Mouse (Mus musculus) brain, embryonic 14.5 days (tissue): ENCODE results near the gene Pik3r5. TPM values are rescaled to one million over a fixed set of nuclear protein-coding genes. Genes with fewer than 3 reads are reported as not detected.

Source experiments
- DNase-seq: peaks from one replicate; pipeline ENCODE4 v3.0.0-alpha.2; 2011; ENCODE audit warnings: low read depth
- CTCF ChIP-seq: fragments of 200-500 bp; IDR thresholded peaks from 2 replicates; pipeline ENCODE4 v1.5.1; 2012; ENCODE audit warnings: inconsistent platforms, mild to moderate bottlenecking, moderate library complexity, borderline replicate concordance; ENCODE audit not compliant: insufficient read depth, insufficient read length; ENCODE audit errors: extremely low read depth
- POLR2A ChIP-seq: fragments of 200-500 bp; IDR thresholded peaks from 2 replicates; pipeline ENCODE4 v1.6.1; 2012; ENCODE audit warnings: mild to moderate bottlenecking, inconsistent platforms, borderline replicate concordance; ENCODE audit not compliant: poor library complexity, insufficient read depth, insufficient read length, severe bottlenecking; ENCODE audit errors: extremely low read depth
- polyA plus RNA-seq: library from polyadenylated mRNA; depleted of rRNA; stranded (reverse); fragments of >200 nt; gene quantifications from 2 replicates; pipeline ENCODE4 v1.2.3, GENCODE M21; 2012

Pik3r5 gene
- polyA plus RNA-seq, 1 experiment, result 0.74 TPM

- peak; percentile 45 for DNase-seq
- no peak for TF ChIP-seq POLR2A
- TF ChIP-seq CTCF, result peak; percentile 28; the same call in 1 of the 2 replicates
These were observed 42.3 kb upstream of the Pik3r5 start for GRCm38 (mm10) chr11:68389621-68390020.

- TF ChIP-seq POLR2A, result no peak
- no peak for TF ChIP-seq CTCF
- no peak for DNase-seq
These were observed 41.3 kb upstream of the Pik3r5 start for GRCm38 (mm10) chr11:68390381-68391287.

GRCm38 (mm10) chr11:68393897-68394490 lies 37.9 kb upstream of the Pik3r5 start:
- TF ChIP-seq POLR2A (no peak), CTCF (no peak)
- DNase-seq, result no peak

DNA sequence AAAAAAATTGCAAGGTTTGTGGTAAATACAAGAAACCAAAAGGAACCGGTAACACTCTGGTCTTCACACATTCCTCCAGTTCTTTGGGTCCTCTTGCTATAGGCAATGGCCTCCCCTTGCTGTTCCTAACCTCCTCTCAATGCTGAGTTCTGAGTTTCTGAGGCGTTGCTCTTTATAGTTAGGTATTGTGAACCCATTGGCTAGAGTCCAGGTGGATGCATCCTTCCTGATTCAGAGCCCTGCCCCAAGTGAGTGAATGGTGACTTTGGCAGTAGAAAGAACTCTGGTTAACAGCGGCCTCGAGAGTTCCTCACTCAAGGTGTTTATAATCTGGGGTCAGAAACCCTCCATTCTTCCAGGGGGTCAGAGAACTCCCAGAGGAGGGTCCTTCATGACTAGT lies 37.2 kb upstream of the Pik3r5 start:
- DNase-seq, result no peak

DNA sequence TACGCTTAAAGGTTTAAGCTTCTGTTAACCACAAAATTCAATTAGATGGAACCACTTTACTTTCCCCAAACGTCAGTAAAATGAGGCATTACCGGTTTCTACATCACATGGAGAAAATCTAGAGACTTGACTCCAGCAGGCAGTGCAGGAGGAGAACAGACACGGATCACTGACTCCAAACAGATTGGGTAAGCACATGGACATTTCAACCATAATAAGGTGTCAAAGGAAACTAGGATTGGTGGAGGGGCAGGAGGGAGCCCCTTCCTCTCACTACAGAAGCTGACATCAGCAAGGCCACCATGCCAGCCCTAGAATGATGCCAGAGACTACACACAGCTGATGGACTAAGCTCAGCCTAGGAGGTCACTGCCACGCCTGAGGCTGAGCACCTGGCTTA lies 36.4 kb upstream of the Pik3r5 start:
- TF ChIP-seq CTCF, result no peak
- TF ChIP-seq POLR2A, result no peak
- DNase-seq, result no peak

More for the DNA sequence above, 37.2 kb upstream of the Pik3r5 start:
- no peak for TF ChIP-seq CTCF
- TF ChIP-seq POLR2A, result no peak

- no peak for DNase-seq
- TF ChIP-seq CTCF (no peak), POLR2A (no peak)
These were observed 32.9 kb upstream of the Pik3r5 start for GRCm38 (mm10) chr11:68398891-68399547.

DNA sequence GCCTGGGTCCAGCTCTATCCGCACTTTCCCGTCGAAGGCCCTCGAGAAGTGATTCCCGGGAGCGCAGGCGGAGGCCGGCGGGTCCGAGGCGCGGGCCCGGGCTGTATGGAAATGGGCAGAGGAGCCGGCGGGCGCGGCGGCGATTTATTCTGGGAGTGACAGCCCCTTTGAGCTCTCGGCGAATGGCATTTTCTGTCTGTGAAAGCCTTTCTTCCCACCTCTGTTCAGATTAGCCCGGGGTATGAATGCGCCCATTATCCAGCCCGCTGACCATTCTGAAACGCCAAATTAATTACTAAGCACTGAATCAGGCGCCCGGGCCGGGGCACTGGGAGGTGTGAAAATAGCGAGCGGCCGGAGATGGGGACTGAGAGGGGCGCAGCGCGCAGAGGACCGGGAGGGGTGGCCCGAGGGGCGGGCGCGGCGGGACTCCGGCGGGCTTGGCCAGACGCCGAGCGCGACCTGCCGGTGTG lies 32.3 kb upstream of the Pik3r5 start:
- TF ChIP-seq POLR2A (0 out of 2 replicates have a peak, but pooled peaks have one; percentile 9), CTCF (no peak)
- peak; percentile 95 for DNase-seq

GRCm38 (mm10) chr11:68400021-68400671 lies 31.8 kb upstream of the Pik3r5 start:
- TF ChIP-seq CTCF (peak; percentile 42; the same call in 1 of the 2 replicates), POLR2A (no peak)
- peak; percentile 44 for DNase-seq

DNA sequence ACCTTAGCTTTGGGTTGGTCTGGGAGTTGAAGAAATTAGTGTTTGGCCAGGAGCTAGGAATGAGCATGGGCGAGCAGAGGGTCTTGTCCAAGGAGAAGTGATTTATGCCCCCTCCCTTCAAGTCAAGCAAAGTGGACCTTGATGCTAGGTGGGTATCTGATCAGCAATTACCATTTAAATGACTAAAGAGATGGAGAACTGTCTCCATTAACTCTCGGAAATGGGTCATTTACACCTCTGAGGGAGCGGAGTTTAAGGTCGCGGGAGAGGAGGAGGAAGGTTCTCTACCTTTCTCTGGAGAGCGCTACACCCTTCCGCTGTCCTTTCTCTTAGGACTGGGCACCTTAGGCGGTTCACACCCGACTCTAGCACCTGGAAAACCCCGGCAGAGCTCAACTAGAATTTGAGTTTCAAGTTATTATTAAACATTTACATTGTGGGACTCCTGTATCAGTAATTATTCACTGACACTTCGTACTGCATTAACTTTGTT lies 31.1 kb upstream of the Pik3r5 start, which contains the start of gene Ntn1:
Gene Ntn1 (minus strand): TSS at position 97 of the 493 bp plus-strand sequence.
- TF ChIP-seq CTCF (no peak), POLR2A (no peak)
- no peak for DNase-seq

GRCm38 (mm10) chr11:68401428-68401827 lies 30.5 kb upstream of the Pik3r5 start:
- no peak for DNase-seq
- TF ChIP-seq POLR2A (no peak), CTCF (no peak)
